Mouse (Mus musculus): ENCODE results near the gene Slc16a10.

Gene Slc16a10

GRCm38 (mm10) chr10:40063291-40063890 lies 78.7 kb downstream of the Slc16a10 start:
- peak; percentile 59 to 77 for DNase-seq

DNA sequence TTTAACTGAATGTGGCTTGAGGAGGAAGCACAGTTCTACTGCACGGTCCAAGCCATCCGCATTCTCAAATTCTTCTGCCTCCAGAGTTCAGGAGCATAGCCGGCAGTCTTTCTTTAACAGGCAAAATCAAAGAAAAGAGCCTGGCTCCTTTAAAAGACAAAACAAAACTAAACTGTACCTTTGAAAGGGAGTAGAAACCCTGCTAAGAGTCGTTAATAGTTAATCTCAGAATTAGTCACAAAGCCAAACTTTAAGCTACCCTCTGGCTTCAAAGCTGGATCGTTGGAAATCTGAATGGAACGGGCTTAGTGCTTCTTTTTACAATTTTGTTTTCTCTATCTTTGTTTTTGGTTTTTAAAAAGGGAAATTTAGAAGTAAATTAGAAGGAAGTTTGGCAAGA lies 79.2 kb downstream of the Slc16a10 start:
- no peak for DNase-seq

GRCm38 (mm10) chr10:40061926-40062325 lies 80.1 kb downstream of the Slc16a10 start:
- DNase-seq, result no peak

- no peak for DNase-seq
Observed at GRCm38 (mm10) chr10:40058786-40059120, 83.3 kb downstream of the Slc16a10 start.

- DNase-seq, result peak; percentile 40 to 62
Observed at GRCm38 (mm10) chr10:40058062-40058785, 83.8 kb downstream of the Slc16a10 start.

DNA sequence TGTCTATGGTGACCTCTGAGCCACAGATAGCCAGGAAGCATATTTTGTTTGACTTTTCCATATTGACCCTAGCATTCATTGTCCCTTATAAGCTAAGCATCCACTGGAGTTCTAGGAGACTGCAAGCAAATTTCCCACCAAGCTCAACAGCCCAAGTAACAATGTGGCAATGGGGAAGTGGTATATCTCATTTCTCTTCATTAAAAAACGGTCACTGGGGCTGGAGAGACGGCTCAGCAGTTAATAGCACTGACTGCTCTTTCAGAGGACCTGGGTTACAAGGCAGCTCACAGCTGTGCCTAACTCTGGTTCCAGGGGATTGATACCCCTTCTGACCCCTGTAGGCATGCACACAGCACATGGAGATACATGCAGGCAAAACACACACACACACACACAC lies 84.4 kb downstream of the Slc16a10 start:
- DNase-seq, result no peak

DNA sequence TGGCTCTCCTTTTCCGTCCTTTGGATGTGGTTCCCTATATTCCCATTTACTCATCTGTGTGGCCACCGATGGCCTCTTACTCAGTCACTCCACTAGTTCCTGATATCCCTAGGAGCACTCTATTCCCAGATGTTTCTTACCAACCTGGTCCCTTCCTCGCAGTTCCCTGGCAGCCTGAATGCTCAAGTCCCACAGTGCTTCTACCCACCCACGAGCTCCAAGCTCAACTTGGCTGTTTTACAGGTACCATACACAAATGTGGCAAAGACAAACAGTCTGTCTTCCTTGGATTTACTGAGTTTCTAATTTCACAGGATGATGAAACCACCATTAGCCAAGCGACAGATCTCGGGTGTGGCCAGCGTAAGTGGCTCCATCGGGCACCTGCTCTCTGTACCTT lies 87.6 kb downstream of the Slc16a10 start:
- DNase-seq, result no peak

GRCm38 (mm10) chr10:40053896-40054295 lies 88.2 kb downstream of the Slc16a10 start:
- DNase-seq, result no peak

DNA sequence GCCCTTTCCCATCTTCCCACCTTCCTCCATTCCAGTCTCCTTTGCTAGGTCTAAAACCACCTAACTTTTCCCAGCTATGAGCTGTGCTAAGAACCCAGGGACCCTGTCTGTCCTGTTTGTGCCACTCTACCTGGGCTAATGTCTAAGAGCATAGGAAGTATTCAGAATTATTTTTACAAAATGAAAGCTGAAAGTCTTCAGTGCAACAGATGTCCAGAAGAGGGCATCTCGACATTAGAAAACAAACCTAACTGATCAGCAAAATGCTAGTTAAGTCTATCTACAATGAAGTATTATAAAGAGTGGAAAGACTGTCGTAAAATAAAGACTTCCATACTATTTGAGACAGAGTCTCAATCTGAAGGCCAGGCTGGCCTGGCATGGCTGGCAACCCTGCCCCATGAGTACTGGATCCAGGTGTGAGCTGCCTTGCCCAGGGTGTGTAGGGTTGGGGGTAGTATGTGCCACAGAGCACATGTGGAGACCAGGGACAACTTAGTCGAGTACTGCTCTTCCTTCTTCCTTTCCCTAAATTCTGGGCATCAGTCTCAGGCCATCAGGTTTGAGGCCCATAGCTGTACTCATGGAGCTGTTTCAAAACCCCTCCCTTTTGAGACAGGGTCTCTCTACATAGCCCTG lies 88.7 kb downstream of the Slc16a10 start:
- no peak for DNase-seq

GRCm38 (mm10) chr10:40051997-40052396 lies 90.1 kb downstream of the Slc16a10 start:
- no peak for DNase-seq

GRCm38 (mm10) chr10:40050763-40051162 lies 91.3 kb downstream of the Slc16a10 start:
- no peak for DNase-seq

- DNase-seq, result peak; percentile 61 to 73
Observed at GRCm38 (mm10) chr10:40041339-40041738, 100.7 kb downstream of the Slc16a10 start.

GRCm38 (mm10) chr10:40036686-40037560 lies 105.1 kb downstream of the Slc16a10 start:
- DNase-seq, result no peak

- no peak for DNase-seq
Observed at GRCm38 (mm10) chr10:40034956-40035355, 107.1 kb downstream of the Slc16a10 start.

DNA sequence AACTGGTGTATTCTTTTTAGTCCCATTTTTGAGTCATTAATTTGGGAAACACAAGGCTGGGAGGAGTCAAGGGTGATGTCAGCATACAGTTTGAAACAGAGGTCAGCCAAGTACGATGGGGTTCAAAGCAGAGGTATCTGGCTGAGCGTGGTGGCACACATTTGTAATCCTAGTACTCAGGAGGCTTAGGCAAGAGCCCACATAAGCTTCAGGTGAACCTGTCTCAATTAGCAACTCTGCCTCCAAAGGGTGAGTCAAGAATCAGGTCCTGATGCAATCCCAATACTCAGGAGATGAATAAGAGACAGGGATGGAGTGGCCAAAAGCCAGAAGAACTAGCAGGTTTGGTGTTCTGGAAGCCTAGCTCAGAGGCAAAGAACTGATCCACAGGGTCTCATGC lies 109.2 kb downstream of the Slc16a10 start:
- DNase-seq, result no peak

GRCm38 (mm10) chr10:40030716-40031115 lies 111.3 kb downstream of the Slc16a10 start:
- DNase-seq, result no peak

- DNase-seq, result no peak
Observed at GRCm38 (mm10) chr10:40029610-40030009, 112.4 kb downstream of the Slc16a10 start.

DNA sequence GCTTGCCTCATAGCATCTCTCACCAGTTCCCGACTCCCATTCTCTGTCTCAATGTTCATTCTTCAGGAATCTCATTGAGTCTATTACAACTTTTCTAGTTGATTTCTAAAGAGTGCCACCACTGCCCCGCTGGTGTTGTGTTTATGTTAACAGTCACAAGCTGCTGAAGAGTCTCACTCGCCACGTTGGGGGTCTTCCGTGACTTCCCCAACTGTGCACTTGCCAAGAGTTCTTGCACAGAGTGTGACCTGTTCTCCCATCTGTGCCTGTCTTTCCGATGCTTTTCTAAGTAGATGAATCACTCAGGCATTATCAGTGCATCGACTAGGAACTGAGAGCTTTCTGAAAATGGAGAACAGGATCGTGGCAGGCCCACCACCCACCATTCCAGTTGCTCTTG lies 114.0 kb downstream of the Slc16a10 start:
- DNase-seq, result no peak

DNA sequence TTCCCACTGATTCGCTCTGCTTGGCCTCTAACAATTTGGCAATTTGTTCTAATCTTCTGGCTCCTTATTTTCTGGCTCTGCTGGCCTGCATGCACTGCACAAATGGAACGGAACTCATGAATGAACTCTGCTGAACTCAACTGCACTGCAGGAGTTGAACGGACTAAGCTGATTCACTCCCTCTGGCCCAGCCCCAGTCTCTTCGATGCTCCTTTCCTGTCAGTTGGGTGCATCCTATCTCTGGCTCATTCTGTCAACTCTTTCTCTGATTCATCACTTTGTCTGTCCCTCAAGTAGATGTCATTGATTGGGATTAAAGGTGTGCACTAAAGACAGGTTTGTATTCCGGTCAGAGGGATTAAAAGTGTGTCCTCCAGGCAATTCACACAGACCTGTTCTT lies 115.5 kb downstream of the Slc16a10 start:
- DNase-seq, result no peak

DNA sequence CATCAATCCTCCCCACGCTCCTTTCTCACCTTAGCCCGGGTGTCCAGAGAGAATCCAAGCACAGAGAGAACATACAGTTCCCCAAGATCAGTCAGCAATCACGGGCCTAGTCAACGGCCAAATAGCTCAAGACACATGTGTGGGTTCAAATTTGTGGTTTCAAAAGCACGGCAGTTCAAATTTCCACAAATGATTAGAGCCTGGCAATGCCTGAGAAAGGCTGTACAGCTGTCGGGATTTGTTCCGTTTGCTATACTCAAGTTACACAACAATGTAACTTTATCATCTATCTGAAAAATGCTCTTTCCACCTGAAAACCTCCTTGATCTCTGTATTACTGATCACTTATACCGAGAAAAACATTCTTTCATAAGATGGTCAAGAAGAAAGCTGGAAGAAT lies 116.5 kb downstream of the Slc16a10 start:
- DNase-seq, result no peak

GRCm38 (mm10) chr10:40024554-40025428 lies 117.3 kb downstream of the Slc16a10 start, which contains the start of gene Mfsd4b1:
Gene Mfsd4b1 (minus strand): TSS chr10:40025268.
- DNase-seq, result peak; percentile 87 to 93

GRCm38 (mm10) chr10:40020401-40020800 lies 121.7 kb downstream of the Slc16a10 start:
- DNase-seq, result no peak

All from kidney, postnatal 4 days (tissue).